Mouse (Mus musculus) kidney, embryonic 15.5 days (tissue): ENCODE results near the gene Sdhaf1. TPM values are rescaled to one million over a fixed set of nuclear protein-coding genes. Genes with fewer than 3 reads are reported as not detected.

Source experiments
- ATAC-seq: fragments of 200-750 bp; cut with Nextera tagmentation; replicated peaks from 2 replicates; pipeline ENCODE4 v1.8.0; 2017; ENCODE audit warnings: moderate TSS enrichment; ENCODE audit not compliant: low FRiP score
- H3K27ac ChIP-seq: fragments of 300-500 bp; sonication (generic); 2 replicates; pipeline ENCODE4 v1.5.1; 2015; ENCODE audit warnings: mild to moderate bottlenecking, inconsistent platforms
- H3K27me3 ChIP-seq: fragments of 300-500 bp; sonication (generic); 2 replicates; pipeline ENCODE4 v1.6.1; 2015; ENCODE audit warnings: inconsistent platforms
- H3K36me3 ChIP-seq: fragments of 300-500 bp; sonication (generic); 2 replicates; pipeline ENCODE4 v1.6.1; 2015; ENCODE audit warnings: inconsistent platforms
- H3K4me1 ChIP-seq: fragments of 300-500 bp; sonication (generic); 2 replicates; pipeline ENCODE4 v1.6.1; 2015; ENCODE audit warnings: inconsistent platforms
- H3K4me2 ChIP-seq: fragments of 300-500 bp; sonication (generic); 2 replicates; pipeline ENCODE4 v1.6.1; 2015; ENCODE audit warnings: moderate library complexity, mild to moderate bottlenecking, inconsistent platforms
- H3K4me3 ChIP-seq: fragments of 300-500 bp; sonication (generic); replicated peaks from 2 replicates; pipeline ENCODE4 v1.5.1; 2015; ENCODE audit warnings: mild to moderate bottlenecking, inconsistent platforms
- H3K9ac ChIP-seq: fragments of 300-500 bp; sonication (generic); 2 replicates; pipeline ENCODE4 v1.6.1; 2015; ENCODE audit warnings: mild to moderate bottlenecking, inconsistent platforms
- H3K9me3 ChIP-seq: fragments of 300-500 bp; sonication (generic); replicated peaks from 2 replicates; pipeline ENCODE4 v1.6.1; 2016; ENCODE audit warnings: inconsistent platforms
- WGBS: fragments of 180-500 bp; shearing (Covaris S2); methylation state at CpG from one replicate; pipeline ENCODE4 v1.1.7; 2015; ENCODE audit warnings: mixed read lengths; 5-methylcytosine and 5-hydroxymethylcytosine counted together
- polyA plus RNA-seq: library from polyadenylated mRNA; unstranded; fragments of >200 nt; fragmentation: Nextera tagmentation; extraction: Ambion mirVana; gene quantifications from 2 replicates; pipeline ENCODE4 v1.2.1, GENCODE M21; 2015

Gene Sdhaf1
- 17.3 and 18.7 TPM in 2 replicates for polyA plus RNA-seq

DNA sequence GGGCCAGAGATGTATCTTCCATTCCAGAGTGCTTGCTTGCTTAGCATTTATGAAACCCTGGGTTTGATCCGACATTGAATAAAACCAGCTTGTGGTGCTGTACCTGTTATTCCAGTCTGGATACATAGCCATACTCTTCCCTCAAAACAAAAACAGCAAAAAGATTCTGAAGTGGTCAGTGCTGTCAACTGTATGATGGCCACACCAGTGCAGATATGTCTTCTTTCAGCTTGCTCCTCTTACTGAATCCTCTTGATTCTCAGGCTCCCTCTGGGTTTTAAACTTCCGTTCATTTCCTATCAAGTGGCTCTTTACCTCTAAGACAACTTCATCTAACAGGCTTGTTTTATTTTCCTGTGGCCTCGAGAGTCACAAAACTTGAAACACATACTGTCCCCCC lies at the start of gene Sdhaf1:
Gene Sdhaf1 (minus strand): TSS at position 101 of the 400 bp plus-strand sequence.
- H3K9ac ChIP-seq, result peak within 1 kb of the TSS; percentile 42
- WGBS, result 78% methylated on average over 3 of the region's 3 CpGs
- H3K27me3 ChIP-seq, result no peaks in the 10 kb centered on the region
- 0 out of 2 replicates have a peak, but pooled peaks cover 4% of the 10 kb centered on the region for H3K36me3 ChIP-seq
- H3K4me1 ChIP-seq, result peaks cover 25% of the 10 kb centered on the region
- peak within 1 kb of the TSS; percentile 90 for H3K4me3 ChIP-seq
- H3K9me3 ChIP-seq, result no peaks in the 10 kb centered on the region; the same call in 1 of the 2 replicates
- H3K27ac ChIP-seq, result peak within 1 kb of the TSS; percentile 90
- H3K4me2 ChIP-seq, result peak within 1 kb of the TSS; percentile 93
- ATAC-seq, result no peak

DNA sequence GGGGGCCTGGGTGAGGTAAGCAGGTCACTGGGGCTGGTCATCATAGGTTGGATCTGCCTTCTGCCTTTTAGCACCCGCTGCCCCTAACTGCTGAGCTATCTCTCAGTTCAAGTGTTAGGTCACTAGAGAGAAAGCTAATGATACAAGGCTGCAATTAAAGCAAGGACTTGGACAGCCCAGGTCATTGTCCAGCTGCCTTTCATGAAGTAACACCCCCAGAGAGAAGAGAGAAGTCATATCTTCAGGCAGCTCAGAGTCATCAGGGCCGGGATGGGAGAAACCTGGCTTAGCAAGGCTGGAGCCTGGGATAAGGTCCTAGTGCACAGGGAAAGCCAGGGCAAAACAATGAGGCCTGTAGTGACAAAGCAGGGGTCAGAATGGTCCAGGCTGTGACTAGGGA lies 43.8 kb upstream of the Sdhaf1 start:
- Histone ChIP-seq H3K9ac (no peak overlapping the region), H3K4me3 (no peak overlapping the region), H3K27me3 (peaks cover 12% of the 10 kb centered on the region), H3K4me2 (no peak overlapping the region), H3K9me3 (no peaks in the 10 kb centered on the region), H3K4me1 (peaks cover 9% of the 10 kb centered on the region), H3K36me3 (no peaks in the 10 kb centered on the region), H3K27ac (no peak overlapping the region)
- 72% methylated on average over 2 of the region's 2 CpGs for WGBS
- no peak for ATAC-seq

- H3K4me3 ChIP-seq, result peak overlapping the region; percentile 70
- H3K36me3 ChIP-seq, result peaks cover 10% of the 10 kb centered on the region
- no peak overlapping the region for H3K27ac ChIP-seq
- H3K9ac ChIP-seq, result peak overlapping the region; percentile 80
- H3K4me2 ChIP-seq, result peak overlapping the region; percentile 85
- H3K27me3 ChIP-seq, result peaks cover 12% of the 10 kb centered on the region
- 68% methylated on average over 6 of the region's 6 CpGs for WGBS
- H3K9me3 ChIP-seq, result no peaks in the 10 kb centered on the region
- peaks cover 48% of the 10 kb centered on the region for H3K4me1 ChIP-seq
- no peak for ATAC-seq
Observed at GRCm38 (mm10) chr7:30363344-30363738, 39.6 kb upstream of the Sdhaf1 start.

GRCm38 (mm10) chr7:30362652-30363343 lies 39.1 kb upstream of the Sdhaf1 start, which contains the start of gene Lrfn3:
Gene Lrfn3, minus strand, starts transcription at chr7:30362772.
- peak within 1 kb of the TSS; percentile 85 for H3K4me2 ChIP-seq
- H3K27me3 ChIP-seq, result peaks cover 12% of the 10 kb centered on the region
- peaks cover 10% of the 10 kb centered on the region for H3K36me3 ChIP-seq
- ATAC-seq, result peak; percentile 59
- peak within 1 kb of the TSS; percentile 80 for H3K9ac ChIP-seq
- H3K27ac ChIP-seq, result peak within 1 kb of the TSS; percentile 34; the same call in 1 of the 2 replicates
- no peaks in the 10 kb centered on the region for H3K9me3 ChIP-seq
- H3K4me3 ChIP-seq, result peak within 1 kb of the TSS; percentile 70
- 1% methylated on average over 28 of the region's 55 CpGs for WGBS
- peaks cover 54% of the 10 kb centered on the region for H3K4me1 ChIP-seq

DNA sequence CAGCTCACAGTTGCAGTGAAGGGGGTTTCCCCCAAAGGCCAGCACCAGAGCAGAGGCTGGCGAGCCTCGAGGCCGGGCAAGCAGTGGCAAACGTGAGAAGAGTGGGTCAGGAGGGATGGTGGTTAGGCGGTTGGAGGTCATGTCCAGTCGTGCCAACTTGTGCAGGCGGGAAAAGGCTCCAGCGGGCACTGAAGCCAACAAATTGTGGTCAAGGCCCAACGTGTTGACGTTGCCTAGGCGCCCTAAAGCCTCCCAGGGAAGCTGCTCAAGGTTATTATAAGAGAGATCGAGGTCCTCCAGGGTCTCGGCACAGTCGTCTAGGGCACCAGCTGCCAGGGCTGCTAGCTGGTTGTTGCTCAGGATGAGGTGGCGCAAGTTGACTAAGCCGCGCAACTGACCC lies 36.3 kb upstream of the Sdhaf1 start:
- WGBS, result 88% methylated on average over 17 of the region's 17 CpGs
- Histone ChIP-seq H3K9me3 (no peaks in the 10 kb centered on the region), H3K4me1 (peaks cover 60% of the 10 kb centered on the region), H3K27me3 (peaks cover 12% of the 10 kb centered on the region), H3K27ac (peak overlapping the region; percentile 95), H3K4me2 (peak overlapping the region; percentile 50), H3K9ac (no peak overlapping the region; the same call in 1 of the 2 replicates), H3K36me3 (peaks cover 22% of the 10 kb centered on the region), H3K4me3 (peak overlapping the region; percentile 21; the same call in 1 of the 2 replicates)
- no peak for ATAC-seq

GRCm38 (mm10) chr7:30359276-30359865 lies 35.7 kb upstream of the Sdhaf1 start:
- Histone ChIP-seq H3K4me3 (peak overlapping the region; percentile 21), H3K9me3 (no peaks in the 10 kb centered on the region), H3K27ac (peak overlapping the region; percentile 95), H3K4me1 (peaks cover 60% of the 10 kb centered on the region), H3K36me3 (peaks cover 22% of the 10 kb centered on the region), H3K27me3 (peaks cover 7% of the 10 kb centered on the region), H3K9ac (peak overlapping the region; percentile 15; the same call in 1 of the 2 replicates), H3K4me2 (peak overlapping the region; percentile 50)
- no peak for ATAC-seq
- WGBS, result 79% methylated on average over 31 of the region's 31 CpGs

- Histone ChIP-seq H3K36me3 (peaks cover 22% of the 10 kb centered on the region), H3K27me3 (no peaks in the 10 kb centered on the region), H3K27ac (peak overlapping the region; percentile 95), H3K4me3 (peak overlapping the region; percentile 21; the same call in 1 of the 2 replicates), H3K4me2 (peak overlapping the region; percentile 50), H3K4me1 (peaks cover 63% of the 10 kb centered on the region), H3K9ac (no peak overlapping the region), H3K9me3 (no peaks in the 10 kb centered on the region)
- WGBS, result 55% methylated on average over 7 of the region's 7 CpGs
- ATAC-seq, result peak; percentile 38; the same call in 1 of the 2 replicates
Observed at GRCm38 (mm10) chr7:30358378-30359186, 34.9 kb upstream of the Sdhaf1 start.

DNA sequence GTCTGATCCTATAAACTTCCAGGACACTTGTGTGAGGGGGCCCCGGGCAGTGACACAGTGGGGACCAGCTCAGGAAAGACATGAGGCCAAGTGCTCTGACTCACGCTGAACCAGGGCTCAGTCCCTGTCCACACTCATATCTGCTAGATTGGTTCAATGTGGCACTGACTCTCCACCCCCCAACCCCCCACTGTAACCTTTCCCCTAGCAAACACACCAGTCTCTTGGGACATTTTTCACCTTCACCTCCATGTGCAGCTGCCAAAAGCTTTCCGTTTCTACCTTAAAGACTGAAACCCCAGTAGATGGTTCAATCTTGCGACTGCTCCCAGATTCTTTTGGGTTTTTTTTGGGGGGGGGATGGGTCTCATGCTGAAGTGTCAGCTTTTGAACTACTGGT lies 30.4 kb upstream of the Sdhaf1 start:
- Histone ChIP-seq H3K9ac (no peak overlapping the region), H3K4me3 (no peak overlapping the region), H3K27ac (no peak overlapping the region), H3K27me3 (peaks cover 9% of the 10 kb centered on the region; the same call in 1 of the 2 replicates), H3K4me2 (no peak overlapping the region), H3K36me3 (peaks cover 11% of the 10 kb centered on the region), H3K9me3 (no peaks in the 10 kb centered on the region), H3K4me1 (peaks cover 25% of the 10 kb centered on the region)
- 69% methylated on average over 4 of the region's 4 CpGs for WGBS
- no peak for ATAC-seq

- H3K4me1 ChIP-seq, result peaks cover 19% of the 10 kb centered on the region
- peaks cover 16% of the 10 kb centered on the region for H3K27me3 ChIP-seq
- H3K9ac ChIP-seq, result no peak overlapping the region
- 8% methylated on average over 6 of the region's 6 CpGs for WGBS
- H3K27ac ChIP-seq, result no peak overlapping the region
- no peaks in the 10 kb centered on the region for H3K9me3 ChIP-seq
- peaks cover 11% of the 10 kb centered on the region for H3K36me3 ChIP-seq
- no peak overlapping the region for H3K4me3 ChIP-seq
- 0 out of 2 replicates have a peak, but pooled peaks have one; percentile 28 for ATAC-seq
- H3K4me2 ChIP-seq, result no peak overlapping the region
Observed at GRCm38 (mm10) chr7:30353279-30353822, 29.7 kb upstream of the Sdhaf1 start.

DNA sequence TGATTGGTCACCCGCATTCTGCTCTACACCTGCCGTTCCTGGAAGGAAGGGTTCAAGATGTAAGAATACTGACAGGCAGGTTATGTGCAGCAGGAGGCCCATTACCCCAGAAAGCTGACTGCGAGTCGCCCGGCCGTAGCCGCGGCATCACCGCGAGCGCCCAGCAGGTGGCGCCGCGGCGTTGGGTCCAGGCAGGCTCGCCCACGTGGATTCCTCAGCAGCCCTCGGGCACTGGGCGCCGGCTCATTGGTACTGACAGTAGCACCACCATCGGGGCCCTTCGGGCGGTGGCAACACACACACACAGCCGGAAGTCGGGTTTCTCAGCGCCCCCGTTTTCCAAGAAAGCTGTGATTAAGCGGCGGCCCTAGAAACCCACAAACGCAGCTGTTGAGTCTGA lies 24.1 kb upstream of the Sdhaf1 start:
- 2% methylated on average over 30 of the region's 30 CpGs for WGBS
- Histone ChIP-seq H3K4me1 (peaks cover 3% of the 10 kb centered on the region; the same call in 1 of the 2 replicates), H3K36me3 (no peaks in the 10 kb centered on the region), H3K4me3 (no peak overlapping the region), H3K27me3 (peaks cover 42% of the 10 kb centered on the region), H3K27ac (no peak overlapping the region), H3K9me3 (no peaks in the 10 kb centered on the region), H3K9ac (no peak overlapping the region), H3K4me2 (peak overlapping the region; percentile 45)
- 0 out of 2 replicates have a peak, but pooled peaks have one; percentile 36 for ATAC-seq

- Histone ChIP-seq H3K4me2 (no peak overlapping the region), H3K9ac (no peak overlapping the region), H3K4me3 (no peak overlapping the region), H3K9me3 (no peaks in the 10 kb centered on the region), H3K36me3 (no peaks in the 10 kb centered on the region), H3K27me3 (peaks cover 45% of the 10 kb centered on the region), H3K4me1 (peaks cover 3% of the 10 kb centered on the region; the same call in 1 of the 2 replicates), H3K27ac (no peak overlapping the region)
- WGBS, result 26% methylated on average over 21 of the region's 21 CpGs
- ATAC-seq, result no peak
Observed at GRCm38 (mm10) chr7:30346635-30347379, 23.1 kb upstream of the Sdhaf1 start.
